Mouse (Mus musculus): Measurements from ENCODE around the gene Sult1d1. TPM values are rescaled to one million over a fixed set of nuclear protein-coding genes. Genes with fewer than 3 reads are reported as not detected.

Gene Sult1d1
- polyA plus RNA-seq (2011; ENCODE audit: insufficient read depth, insufficient read length, low read depth, missing spikeins) = not detected in 2 replicates

DNA sequence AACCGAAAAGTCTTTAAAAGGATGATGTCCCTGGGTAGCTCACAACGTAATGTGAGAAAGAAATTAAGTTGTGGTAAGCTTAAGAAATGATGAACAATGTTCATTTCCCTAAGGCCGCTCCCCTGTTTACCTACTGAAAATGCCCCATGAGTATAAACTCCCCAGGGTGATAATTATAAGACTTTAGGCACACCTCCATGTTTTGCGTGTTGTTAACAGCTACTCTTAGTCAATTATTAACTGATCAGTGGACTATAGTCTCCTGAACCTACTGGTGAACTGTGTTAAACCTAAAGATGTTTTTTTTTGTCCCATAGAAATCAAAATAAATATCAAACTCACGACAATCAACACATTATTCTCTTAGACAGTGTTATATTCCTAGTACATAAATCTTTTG, at the start of gene Sult1d1:
Sult1d1 (minus strand) TSS at position 183 of the 400 bp plus-strand sequence.
- no peak within 1 kb of the TSS for H3K4me3 ChIP-seq (ENCODE audit: low read depth, low read length)
- no peak within 1 kb of the TSS for H3K27ac ChIP-seq (ENCODE audit: insufficient read depth, low read length)
- H3K9ac ChIP-seq (ENCODE audit: low read depth, poor library complexity, severe bottlenecking) = no peak within 1 kb of the TSS
- no peaks in the 10 kb centered on the region for H3K27me3 ChIP-seq (ENCODE audit: control insufficient read depth, insufficient read depth, low read length, poor library complexity, severe bottlenecking)
- H3K9me3 ChIP-seq (replicated peaks; ENCODE audit: control insufficient read depth, insufficient read depth, low read length, poor library complexity, severe bottlenecking) = no peaks in the 10 kb centered on the region
- H3K4me1 ChIP-seq (ENCODE audit: control insufficient read depth, insufficient read depth, low read length) = no peaks in the 10 kb centered on the region
- no peaks in the 10 kb centered on the region for H3K36me3 ChIP-seq (ENCODE audit: control insufficient read depth, insufficient read depth, low read length, poor library complexity, severe bottlenecking)
- TF ChIP-seq CTCF (IDR thresholded peaks at IDR 0.05; ENCODE audit: low read depth, low read length) (no peak), EP300 (IDR thresholded peaks at IDR 0.05; ENCODE audit: insufficient read depth, low read depth, low read length) (no peak), POLR2A (IDR thresholded peaks at IDR 0.05; ENCODE audit: insufficient read depth, low read length) (no peak)

GRCm38 (mm10) chr5:87615128-87615390, 46.2 kb upstream of the Sult1d1 start:
- Histone ChIP-seq H3K9ac (ENCODE audit: low read depth, poor library complexity, severe bottlenecking) (no peak overlapping the region), H3K36me3 (ENCODE audit: control insufficient read depth, insufficient read depth, low read length, poor library complexity, severe bottlenecking) (no peaks in the 10 kb centered on the region), H3K4me3 (ENCODE audit: low read depth, low read length) (no peak overlapping the region), H3K27me3 (ENCODE audit: control insufficient read depth, insufficient read depth, low read length, poor library complexity, severe bottlenecking) (no peaks in the 10 kb centered on the region), H3K9me3 (replicated peaks; ENCODE audit: control insufficient read depth, insufficient read depth, low read length, poor library complexity, severe bottlenecking) (no peaks in the 10 kb centered on the region), H3K4me1 (ENCODE audit: control insufficient read depth, insufficient read depth, low read length) (no peaks in the 10 kb centered on the region), H3K27ac (ENCODE audit: insufficient read depth, low read length) (no peak overlapping the region)
- TF ChIP-seq CTCF (IDR thresholded peaks at IDR 0.05; ENCODE audit: low read depth, low read length) (no peak), EP300 (IDR thresholded peaks at IDR 0.05; ENCODE audit: insufficient read depth, low read depth, low read length) (no peak), POLR2A (IDR thresholded peaks at IDR 0.05; ENCODE audit: insufficient read depth, low read length) (no peak)

DNA sequence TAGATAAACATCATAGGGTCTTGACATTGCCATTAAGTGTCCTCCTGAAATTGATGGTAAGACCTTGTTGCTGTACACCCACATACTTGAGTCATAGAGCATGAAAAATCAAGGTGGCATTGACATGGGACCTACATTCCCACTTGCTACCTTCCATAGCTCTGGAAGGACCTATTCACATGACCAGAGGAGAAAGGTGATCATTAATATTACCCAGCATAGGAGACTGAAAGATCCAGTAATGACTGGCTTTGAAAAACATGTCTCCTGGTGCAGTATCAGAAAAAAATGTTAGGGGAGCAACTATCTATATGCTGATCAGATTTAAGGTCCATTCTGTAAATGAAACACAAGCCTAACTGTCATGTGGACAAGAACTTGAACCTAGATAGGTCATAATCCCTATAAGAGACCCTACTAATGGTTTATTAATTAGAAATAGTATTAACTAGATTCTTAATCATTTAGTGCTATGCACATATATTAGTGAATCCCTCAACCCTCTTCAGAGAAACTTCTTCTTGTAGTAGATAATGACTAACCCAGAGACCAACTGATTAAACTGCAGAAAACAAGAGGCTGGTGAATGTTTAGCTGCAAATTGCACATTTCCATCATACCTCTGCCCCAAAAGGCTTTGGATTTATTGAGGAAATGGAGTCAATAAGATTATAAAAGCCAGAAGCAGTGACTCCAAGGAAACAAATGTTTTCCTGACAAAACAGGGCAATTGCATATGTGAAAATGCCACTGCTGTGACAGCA, 45.7 kb upstream of the Sult1d1 start:
- Histone ChIP-seq H3K27me3 (ENCODE audit: control insufficient read depth, insufficient read depth, low read length, poor library complexity, severe bottlenecking) (no peaks in the 10 kb centered on the region), H3K4me1 (ENCODE audit: control insufficient read depth, insufficient read depth, low read length) (no peaks in the 10 kb centered on the region), H3K9me3 (replicated peaks; ENCODE audit: control insufficient read depth, insufficient read depth, low read length, poor library complexity, severe bottlenecking) (no peaks in the 10 kb centered on the region), H3K27ac (ENCODE audit: insufficient read depth, low read length) (no peak overlapping the region), H3K36me3 (ENCODE audit: control insufficient read depth, insufficient read depth, low read length, poor library complexity, severe bottlenecking) (no peaks in the 10 kb centered on the region), H3K4me3 (ENCODE audit: low read depth, low read length) (no peak overlapping the region), H3K9ac (ENCODE audit: low read depth, poor library complexity, severe bottlenecking) (no peak overlapping the region)
- TF ChIP-seq POLR2A (IDR thresholded peaks at IDR 0.05; ENCODE audit: insufficient read depth, low read length) (no peak), CTCF (IDR thresholded peaks at IDR 0.05; ENCODE audit: low read depth, low read length) (no peak), EP300 (IDR thresholded peaks at IDR 0.05; ENCODE audit: insufficient read depth, low read depth, low read length) (no peak)

DNA sequence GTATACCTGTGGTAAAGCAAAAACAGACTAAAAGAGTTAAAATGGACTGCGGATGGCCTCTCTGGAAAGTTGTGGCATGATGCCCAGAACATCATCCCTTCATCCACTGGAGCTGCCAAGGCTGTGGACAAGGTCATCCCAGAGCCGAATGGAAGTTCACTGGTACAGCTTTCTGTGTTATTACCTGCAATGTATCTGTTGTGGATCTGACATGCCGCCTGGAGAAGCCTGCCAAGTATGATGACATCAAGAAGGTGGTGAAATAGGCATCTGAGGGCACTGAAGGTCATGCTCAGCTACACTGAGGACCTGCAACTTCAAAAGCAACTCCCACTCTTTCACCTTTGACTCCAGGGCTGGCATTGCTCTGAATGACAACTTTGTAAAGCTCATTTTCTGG, 32.2 kb upstream of the Sult1d1 start:
- Histone ChIP-seq H3K27me3 (ENCODE audit: control insufficient read depth, insufficient read depth, low read length, poor library complexity, severe bottlenecking) (no peaks in the 10 kb centered on the region), H3K9ac (ENCODE audit: low read depth, poor library complexity, severe bottlenecking) (no peak overlapping the region), H3K27ac (ENCODE audit: insufficient read depth, low read length) (no peak overlapping the region), H3K4me1 (ENCODE audit: control insufficient read depth, insufficient read depth, low read length) (no peaks in the 10 kb centered on the region), H3K4me3 (ENCODE audit: low read depth, low read length) (no peak overlapping the region), H3K36me3 (ENCODE audit: control insufficient read depth, insufficient read depth, low read length, poor library complexity, severe bottlenecking) (no peaks in the 10 kb centered on the region), H3K9me3 (replicated peaks; ENCODE audit: control insufficient read depth, insufficient read depth, low read length, poor library complexity, severe bottlenecking) (no peaks in the 10 kb centered on the region)
- TF ChIP-seq POLR2A (IDR thresholded peaks at IDR 0.05; ENCODE audit: insufficient read depth, low read length) (no peak), EP300 (IDR thresholded peaks at IDR 0.05; ENCODE audit: insufficient read depth, low read depth, low read length) (no peak), CTCF (IDR thresholded peaks at IDR 0.05; ENCODE audit: low read depth, low read length) (no peak)

GRCm38 (mm10) chr5:87597891-87598290, 29.1 kb upstream of the Sult1d1 start:
- H3K9me3 ChIP-seq (replicated peaks; ENCODE audit: control insufficient read depth, insufficient read depth, low read length, poor library complexity, severe bottlenecking) = no peaks in the 10 kb centered on the region
- H3K4me3 ChIP-seq (ENCODE audit: low read depth, low read length) = no peak overlapping the region
- no peaks in the 10 kb centered on the region for H3K4me1 ChIP-seq (ENCODE audit: control insufficient read depth, insufficient read depth, low read length)
- no peaks in the 10 kb centered on the region for H3K27me3 ChIP-seq (ENCODE audit: control insufficient read depth, insufficient read depth, low read length, poor library complexity, severe bottlenecking)
- TF ChIP-seq POLR2A (IDR thresholded peaks at IDR 0.05; ENCODE audit: insufficient read depth, low read length) = no peak
- no peak for TF ChIP-seq CTCF (IDR thresholded peaks at IDR 0.05; ENCODE audit: low read depth, low read length)
- TF ChIP-seq EP300 (IDR thresholded peaks at IDR 0.05; ENCODE audit: insufficient read depth, low read depth, low read length) = no peak
- no peak overlapping the region for H3K27ac ChIP-seq (ENCODE audit: insufficient read depth, low read length)
- no peak overlapping the region for H3K9ac ChIP-seq (ENCODE audit: low read depth, poor library complexity, severe bottlenecking)
- H3K36me3 ChIP-seq (ENCODE audit: control insufficient read depth, insufficient read depth, low read length, poor library complexity, severe bottlenecking) = no peaks in the 10 kb centered on the region

DNA sequence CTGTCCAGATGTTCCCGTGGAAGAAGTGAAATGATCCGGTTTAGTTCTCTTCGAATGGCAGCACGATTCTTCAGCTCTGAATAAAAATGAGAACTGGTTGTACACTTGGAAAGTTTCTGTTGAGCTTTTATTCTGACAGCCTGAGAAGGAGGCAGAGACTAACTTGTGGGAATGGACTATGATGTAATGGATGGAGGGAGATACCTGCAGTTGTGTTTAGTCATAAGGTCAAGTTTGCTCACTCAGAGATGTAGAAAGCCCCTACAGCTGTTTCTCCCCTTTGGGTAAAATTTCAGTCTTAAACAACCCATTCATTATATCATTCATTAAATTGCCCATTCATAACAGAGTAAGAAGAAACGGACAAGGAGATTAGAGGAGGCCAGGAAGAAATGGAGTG, 22.7 kb upstream of the Sult1d1 start, which contains the start of gene Sult1e1:
Sult1e1 (minus strand) TSS at position 101 of the 400 bp plus-strand sequence.
- Histone ChIP-seq H3K27ac (ENCODE audit: insufficient read depth, low read length) (no peak within 1 kb of the TSS), H3K4me3 (ENCODE audit: low read depth, low read length) (no peak within 1 kb of the TSS), H3K27me3 (ENCODE audit: control insufficient read depth, insufficient read depth, low read length, poor library complexity, severe bottlenecking) (no peaks in the 10 kb centered on the region), H3K9me3 (replicated peaks; ENCODE audit: control insufficient read depth, insufficient read depth, low read length, poor library complexity, severe bottlenecking) (no peaks in the 10 kb centered on the region), H3K9ac (ENCODE audit: low read depth, poor library complexity, severe bottlenecking) (no peak within 1 kb of the TSS), H3K4me1 (ENCODE audit: control insufficient read depth, insufficient read depth, low read length) (no peaks in the 10 kb centered on the region), H3K36me3 (ENCODE audit: control insufficient read depth, insufficient read depth, low read length, poor library complexity, severe bottlenecking) (no peaks in the 10 kb centered on the region)
- TF ChIP-seq CTCF (IDR thresholded peaks at IDR 0.05; ENCODE audit: low read depth, low read length) = no peak
- TF ChIP-seq EP300 (IDR thresholded peaks at IDR 0.05; ENCODE audit: insufficient read depth, low read depth, low read length) = no peak
- TF ChIP-seq POLR2A (IDR thresholded peaks at IDR 0.05; ENCODE audit: insufficient read depth, low read length) = no peak
